Mouse (Mus musculus) limb, embryonic 15.5 days (tissue): ENCODE data around the gene Folr1. TPM values are rescaled to one million over a fixed set of nuclear protein-coding genes. Genes with fewer than 3 reads are reported as not detected.

Experiments used
- ATAC-seq: fragments of 200-750 bp; cut with Nextera tagmentation; 2 replicates; pipeline ENCODE4 v1.8.0; 2017; ENCODE audit warnings: low read depth, moderate TSS enrichment; ENCODE audit not compliant: insufficient number of reproducible peaks, low FRiP score, low TSS enrichment
- H3K27ac ChIP-seq: fragments of 300-500 bp; sonication (generic); 2 replicates; pipeline ENCODE4 v1.5.1; 2015; ENCODE audit warnings: moderate library complexity, mild to moderate bottlenecking, inconsistent platforms
- H3K27me3 ChIP-seq: fragments of 300-500 bp; sonication (generic); 2 replicates; pipeline ENCODE4 v1.6.1; 2015; ENCODE audit warnings: inconsistent platforms
- H3K36me3 ChIP-seq: fragments of 300-500 bp; sonication (generic); 2 replicates; pipeline ENCODE4 v1.6.1; 2015; ENCODE audit warnings: inconsistent platforms
- H3K4me1 ChIP-seq: fragments of 300-500 bp; sonication (generic); 2 replicates; pipeline ENCODE4 v1.6.1; 2015; ENCODE audit warnings: inconsistent platforms
- H3K4me2 ChIP-seq: fragments of 300-500 bp; sonication (generic); 2 replicates; pipeline ENCODE4 v1.6.1; 2015; ENCODE audit warnings: mild to moderate bottlenecking, inconsistent platforms
- H3K4me3 ChIP-seq: fragments of 300-500 bp; sonication (generic); 2 replicates; pipeline ENCODE4 v1.5.1; 2015; ENCODE audit warnings: mild to moderate bottlenecking, inconsistent platforms
- H3K9ac ChIP-seq: fragments of 300-500 bp; sonication (generic); 2 replicates; pipeline ENCODE4 v1.6.1; 2015; ENCODE audit warnings: inconsistent platforms
- H3K9me3 ChIP-seq: fragments of 300-500 bp; sonication (generic); 2 replicates; pipeline ENCODE4 v1.6.1; 2016; ENCODE audit warnings: inconsistent platforms
- WGBS: fragments of 180-500 bp; shearing (Covaris S2); methylation state at CpG from one replicate; pipeline ENCODE4 v1.1.7; 2015; 5-methylcytosine and 5-hydroxymethylcytosine counted together
- polyA plus RNA-seq: library from polyadenylated mRNA; unstranded; fragments of >200 nt; fragmentation: Nextera tagmentation; extraction: Ambion mirVana; gene quantifications from 2 replicates; pipeline ENCODE4 v1.2.1, GENCODE M21; 2015

Gene Folr1
- polyA plus RNA-seq: 0.61 and 0.65 TPM in 2 replicates

- Histone ChIP-seq H3K27ac (no peak within 1 kb of the TSS), H3K4me2 (no peak within 1 kb of the TSS), H3K36me3 (no peaks in the 10 kb centered on the region), H3K27me3 (no peaks in the 10 kb centered on the region), H3K4me1 (no peaks in the 10 kb centered on the region), H3K9ac (no peak within 1 kb of the TSS), H3K9me3 (no peaks in the 10 kb centered on the region), H3K4me3 (no peak within 1 kb of the TSS)
- 42% methylated on average over 2 of the region's 2 CpGs for WGBS
- no peak for ATAC-seq
Measured at GRCm38 (mm10) chr7:101870629-101871028, at the start of gene Folr1. Gene Folr1, minus strand, starts transcription at chr7:101870788.

- no peak overlapping the region for H3K4me3 ChIP-seq
- no peaks in the 10 kb centered on the region for H3K4me1 ChIP-seq
- H3K27me3 ChIP-seq: no peaks in the 10 kb centered on the region
- H3K36me3 ChIP-seq: peaks cover 20% of the 10 kb centered on the region
- H3K9ac ChIP-seq: no peak overlapping the region
- peak; percentile 58; the same call in 1 of the 2 replicates for ATAC-seq
- H3K27ac ChIP-seq: no peak overlapping the region
- no peaks in the 10 kb centered on the region for H3K9me3 ChIP-seq
- 31% methylated on average over 1 of the region's 1 CpGs for WGBS
- no peak overlapping the region for H3K4me2 ChIP-seq
Measured at GRCm38 (mm10) chr7:101918071-101918470, 47.5 kb upstream of the Folr1 start.

GRCm38 (mm10) chr7:101911982-101912381 is 41.4 kb upstream of the Folr1 start:
- Histone ChIP-seq H3K4me3 (no peak overlapping the region), H3K4me1 (peaks cover 12% of the 10 kb centered on the region), H3K27ac (no peak overlapping the region), H3K36me3 (peaks cover 60% of the 10 kb centered on the region), H3K27me3 (no peaks in the 10 kb centered on the region), H3K4me2 (no peak overlapping the region), H3K9ac (no peak overlapping the region), H3K9me3 (no peaks in the 10 kb centered on the region)
- ATAC-seq: no peak
- WGBS: 67% methylated on average over 3 of the region's 3 CpGs

GRCm38 (mm10) chr7:101910138-101910537 is 39.5 kb upstream of the Folr1 start:
- Histone ChIP-seq H3K4me1 (peaks cover 22% of the 10 kb centered on the region), H3K27me3 (no peaks in the 10 kb centered on the region), H3K9me3 (no peaks in the 10 kb centered on the region), H3K27ac (no peak overlapping the region), H3K4me3 (no peak overlapping the region), H3K9ac (no peak overlapping the region), H3K4me2 (no peak overlapping the region), H3K36me3 (peaks cover 60% of the 10 kb centered on the region)
- no peak for ATAC-seq
- 72% methylated on average over 4 of the region's 4 CpGs for WGBS

- H3K4me3 ChIP-seq: no peak overlapping the region
- H3K4me2 ChIP-seq: no peak overlapping the region
- ATAC-seq: no peak
- H3K9me3 ChIP-seq: no peaks in the 10 kb centered on the region
- 73% methylated on average over 4 of the region's 4 CpGs for WGBS
- H3K36me3 ChIP-seq: peaks cover 43% of the 10 kb centered on the region
- no peak overlapping the region for H3K27ac ChIP-seq
- no peak overlapping the region for H3K9ac ChIP-seq
- H3K4me1 ChIP-seq: peaks cover 26% of the 10 kb centered on the region
- no peaks in the 10 kb centered on the region for H3K27me3 ChIP-seq
Measured at GRCm38 (mm10) chr7:101908367-101908766, 37.8 kb upstream of the Folr1 start.

- H3K9me3 ChIP-seq: no peaks in the 10 kb centered on the region
- ATAC-seq: no peak
- H3K4me3 ChIP-seq: peak overlapping the region; percentile 89
- H3K4me1 ChIP-seq: peaks cover 26% of the 10 kb centered on the region
- H3K9ac ChIP-seq: peak overlapping the region; percentile 96
- peaks cover 32% of the 10 kb centered on the region for H3K36me3 ChIP-seq
- H3K27ac ChIP-seq: peak overlapping the region; percentile 98
- H3K27me3 ChIP-seq: no peaks in the 10 kb centered on the region
- H3K4me2 ChIP-seq: peak overlapping the region; percentile 55
- WGBS: 55% methylated on average over 8 of the region's 8 CpGs
Measured at GRCm38 (mm10) chr7:101906696-101907095, 36.1 kb upstream of the Folr1 start.

- peaks cover 28% of the 10 kb centered on the region for H3K36me3 ChIP-seq
- H3K9me3 ChIP-seq: no peaks in the 10 kb centered on the region
- H3K27me3 ChIP-seq: no peaks in the 10 kb centered on the region
- no peak for ATAC-seq
- peak within 1 kb of the TSS; percentile 64 for H3K4me2 ChIP-seq
- peak within 1 kb of the TSS; percentile 96 for H3K9ac ChIP-seq
- H3K4me3 ChIP-seq: peak within 1 kb of the TSS; percentile 89
- H3K27ac ChIP-seq: peak within 1 kb of the TSS; percentile 98
- peaks cover 26% of the 10 kb centered on the region for H3K4me1 ChIP-seq
- WGBS: 8% methylated on average over 11 of the region's 11 CpGs
Measured at GRCm38 (mm10) chr7:101906287-101906681, 35.7 kb upstream of the Folr1 start, which contains the start of gene Tomt. Gene Tomt, minus strand, starts transcription at chr7:101906359.

- Histone ChIP-seq H3K9ac (peak within 1 kb of the TSS; percentile 96), H3K9me3 (no peaks in the 10 kb centered on the region), H3K36me3 (peaks cover 26% of the 10 kb centered on the region), H3K27me3 (no peaks in the 10 kb centered on the region), H3K4me3 (peak within 1 kb of the TSS; percentile 89), H3K27ac (peak within 1 kb of the TSS; percentile 98), H3K4me1 (peaks cover 26% of the 10 kb centered on the region), H3K4me2 (peak within 1 kb of the TSS; percentile 64)
- peak; percentile 98 for ATAC-seq
- WGBS: under 1% methylated on average over 61 of the region's 61 CpGs
Measured at GRCm38 (mm10) chr7:101905561-101906286, 35.1 kb upstream of the Folr1 start, which contains the start of gene Lamtor1. Gene Lamtor1, plus strand, starts transcription at chr7:101905904.

- Histone ChIP-seq H3K4me2 (no peak overlapping the region), H3K9me3 (no peaks in the 10 kb centered on the region), H3K36me3 (peaks cover 14% of the 10 kb centered on the region; the same call in 1 of the 2 replicates), H3K27me3 (no peaks in the 10 kb centered on the region), H3K9ac (no peak overlapping the region), H3K4me1 (peaks cover 17% of the 10 kb centered on the region), H3K27ac (no peak overlapping the region), H3K4me3 (no peak overlapping the region)
- ATAC-seq: no peak
Measured at GRCm38 (mm10) chr7:101902846-101903245, 32.3 kb upstream of the Folr1 start.

GRCm38 (mm10) chr7:101901969-101902368 is 31.4 kb upstream of the Folr1 start:
- Histone ChIP-seq H3K36me3 (peaks cover 14% of the 10 kb centered on the region; the same call in 1 of the 2 replicates), H3K9me3 (no peaks in the 10 kb centered on the region), H3K4me1 (peaks cover 15% of the 10 kb centered on the region), H3K27ac (no peak overlapping the region), H3K4me2 (no peak overlapping the region), H3K4me3 (no peak overlapping the region), H3K27me3 (no peaks in the 10 kb centered on the region), H3K9ac (no peak overlapping the region)
- ATAC-seq: no peak
- 94% methylated on average over 10 of the region's 10 CpGs for WGBS

GRCm38 (mm10) chr7:101900331-101901097 is 29.9 kb upstream of the Folr1 start:
- 88% methylated on average over 16 of the region's 16 CpGs for WGBS
- no peak overlapping the region for H3K9ac ChIP-seq

More at GRCm38 (mm10) chr7:101900331-101901097, 29.9 kb upstream of the Folr1 start:
- Histone ChIP-seq H3K4me2 (no peak overlapping the region), H3K27ac (no peak overlapping the region), H3K4me3 (no peak overlapping the region), H3K4me1 (peaks cover 10% of the 10 kb centered on the region; the same call in 1 of the 2 replicates), H3K36me3 (peaks cover 14% of the 10 kb centered on the region; the same call in 1 of the 2 replicates), H3K27me3 (no peaks in the 10 kb centered on the region), H3K9me3 (no peaks in the 10 kb centered on the region)
- ATAC-seq: no peak
